Mouse (Mus musculus) heart, embryonic 16.5 days (tissue): ENCODE measurements around the gene Nutf2-ps1. TPM values are rescaled to one million over a fixed set of nuclear protein-coding genes. Genes with fewer than 3 reads are reported as not detected.
"Not testable (repeated sequence)": the region's sequence is repeated elsewhere in the genome, so short reads cannot be mapped to it uniquely, and the experiment has no call there.

Experiments used
- ATAC-seq: fragments of 200-750 bp; cut with Nextera tagmentation; replicated peaks from 2 replicates; pipeline ENCODE4 v1.8.0; 2017; ENCODE audit warnings: moderate number of reproducible peaks; ENCODE audit not compliant: insufficient read depth, low FRiP score; ENCODE audit errors: extremely low read depth
- H3K27ac ChIP-seq: fragments of 300-500 bp; sonication (generic); 2 replicates; pipeline ENCODE4 v1.5.1; 2014; ENCODE audit warnings: mild to moderate bottlenecking, low read length, control low read depth, moderate library complexity
- H3K27me3 ChIP-seq: fragments of 300-500 bp; sonication (generic); 2 replicates; pipeline ENCODE4 v1.6.1; 2014; ENCODE audit warnings: low read length, mixed read lengths; ENCODE audit not compliant: control insufficient read depth, insufficient read depth
- H3K36me3 ChIP-seq: fragments of 300-500 bp; sonication (generic); 2 replicates; pipeline ENCODE4 v1.6.1; 2014; ENCODE audit not compliant: control insufficient read depth, insufficient read depth
- H3K4me1 ChIP-seq: fragments of 300-500 bp; sonication (generic); 2 replicates; pipeline ENCODE4 v1.6.1; 2014; ENCODE audit warnings: low read length, mixed read lengths; ENCODE audit not compliant: control insufficient read depth, insufficient read depth
- H3K4me2 ChIP-seq: fragments of 300-500 bp; sonication (generic); 2 replicates; pipeline ENCODE4 v1.6.1; 2014; ENCODE audit warnings: low read depth, mild to moderate bottlenecking, control low read depth, low read length
- H3K4me3 ChIP-seq: fragments of 300-500 bp; sonication (generic); 2 replicates; pipeline ENCODE4 v1.5.1; 2014; ENCODE audit warnings: mild to moderate bottlenecking, control low read depth, low read length
- H3K9ac ChIP-seq: fragments of 300-500 bp; sonication (generic); 2 replicates; pipeline ENCODE4 v1.6.1; 2014; ENCODE audit warnings: low read length, control low read depth
- H3K9me3 ChIP-seq: fragments of 300-500 bp; sonication (generic); replicated peaks from 2 replicates; pipeline ENCODE4 v1.6.1; 2016; ENCODE audit warnings: low read length; ENCODE audit not compliant: control insufficient read depth
- WGBS: fragments of 180-500 bp; shearing (Covaris S2); extraction: QIAGEN DNeasy Blood & Tissue Kit; methylation state at CpG from one replicate; pipeline ENCODE4 v1.1.7; 2014; 5-methylcytosine and 5-hydroxymethylcytosine counted together
- polyA plus RNA-seq: library from polyadenylated mRNA; unstranded; fragments of >200 nt; fragmentation: Nextera tagmentation; extraction: Ambion mirVana; gene quantifications from 2 replicates; pipeline ENCODE4 v1.2.1, GENCODE M21; 2015

The Nutf2-ps1 gene
- polyA plus RNA-seq, 1 experiment from 2014 or later: 349 TPM

GRCm38 (mm10) chr19:53587686-53588085, 1.2 kb downstream of the Nutf2-ps1 start:
- not testable (repeated sequence) for H3K4me3 ChIP-seq, H3K9ac ChIP-seq, H3K36me3 ChIP-seq, ATAC-seq, H3K4me2 ChIP-seq, H3K27me3 ChIP-seq, H3K4me1 ChIP-seq, H3K27ac ChIP-seq
- peaks cover 21% of the 10 kb centered on the region for H3K9me3 ChIP-seq
- 83% methylated on average over 3 of the region's 3 CpGs for WGBS

GRCm38 (mm10) chr19:53580271-53580670, 8.6 kb downstream of the Nutf2-ps1 start:
- not testable (repeated sequence) for H3K4me2 ChIP-seq, H3K9ac ChIP-seq, H3K36me3 ChIP-seq, H3K27me3 ChIP-seq, ATAC-seq, H3K27ac ChIP-seq, H3K4me3 ChIP-seq
- Histone ChIP-seq H3K9me3 (peaks cover 15% of the 10 kb centered on the region), H3K4me1 (peaks cover 22% of the 10 kb centered on the region)
- WGBS: 83% methylated on average over 8 of the region's 8 CpGs

GRCm38 (mm10) chr19:53578597-53579252, 10.1 kb downstream of the Nutf2-ps1 start:
- Histone ChIP-seq H3K27me3 (no peaks in the 10 kb centered on the region), H3K4me3 (no peak overlapping the region), H3K9ac (no peak overlapping the region), H3K4me1 (peaks cover 28% of the 10 kb centered on the region), H3K9me3 (no peaks in the 10 kb centered on the region), H3K4me2 (no peak overlapping the region), H3K27ac (no peak overlapping the region), H3K36me3 (no peaks in the 10 kb centered on the region)
- WGBS: 10% methylated on average over 8 of the region's 8 CpGs
- ATAC-seq: no peak

DNA sequence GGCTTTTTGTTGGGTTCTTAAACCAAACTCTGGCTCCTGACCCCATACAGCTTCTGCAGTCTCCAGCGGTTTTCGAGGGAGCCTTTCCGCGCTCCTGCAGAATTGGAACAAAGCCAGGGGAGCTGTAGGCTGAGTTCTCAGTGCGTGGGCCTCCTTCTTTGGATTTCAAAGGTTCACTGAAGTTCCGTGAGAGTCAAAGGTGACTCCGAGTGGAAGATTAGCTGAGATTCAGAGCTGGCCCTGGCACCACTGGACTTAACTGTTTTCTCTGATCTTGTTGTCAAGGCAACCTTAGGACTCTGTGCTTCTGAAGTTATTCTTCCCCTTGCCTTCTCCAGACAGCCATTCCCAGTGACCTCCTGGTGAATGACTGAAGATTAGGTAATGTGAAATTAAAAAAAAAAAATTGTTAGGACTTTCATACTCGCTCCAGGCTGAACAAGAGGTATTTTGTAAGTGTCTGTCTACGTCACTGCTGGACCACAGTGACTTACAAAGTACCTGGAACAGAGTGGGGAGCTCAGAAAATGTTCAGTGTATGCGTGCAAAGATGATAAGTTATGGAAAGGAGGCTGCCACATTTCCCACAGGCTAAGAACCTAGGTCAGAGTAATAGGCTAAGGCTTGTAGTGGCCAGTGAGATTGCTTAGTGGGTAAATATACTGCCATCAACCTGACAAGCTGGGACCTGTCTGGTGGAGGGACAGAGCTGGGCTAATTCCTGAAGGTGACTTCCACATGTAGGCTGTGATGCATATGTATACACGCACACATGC, 11.7 kb downstream of the Nutf2-ps1 start:
- Histone ChIP-seq H3K27ac (peak overlapping the region; percentile 18; the same call in 1 of the 2 replicates), H3K36me3 (no peaks in the 10 kb centered on the region), H3K9ac (no peak overlapping the region; the same call in 1 of the 2 replicates), H3K4me3 (no peak overlapping the region), H3K27me3 (no peaks in the 10 kb centered on the region), H3K9me3 (no peaks in the 10 kb centered on the region), H3K4me1 (peaks cover 31% of the 10 kb centered on the region), H3K4me2 (peak overlapping the region; percentile 48; the same call in 1 of the 2 replicates)
- no peak for ATAC-seq
- WGBS: 44% methylated on average over 11 of the region's 11 CpGs

GRCm38 (mm10) chr19:53576061-53576460, 12.8 kb downstream of the Nutf2-ps1 start:
- Histone ChIP-seq H3K9ac (no peak overlapping the region), H3K36me3 (no peaks in the 10 kb centered on the region), H3K27ac (peak overlapping the region; percentile 23; the same call in 1 of the 2 replicates), H3K27me3 (no peaks in the 10 kb centered on the region), H3K4me1 (peaks cover 38% of the 10 kb centered on the region), H3K4me3 (peak overlapping the region; percentile 24; the same call in 1 of the 2 replicates), H3K4me2 (peak overlapping the region; percentile 48), H3K9me3 (no peaks in the 10 kb centered on the region)
- no peak for ATAC-seq
- 31% methylated on average over 7 of the region's 7 CpGs for WGBS

DNA sequence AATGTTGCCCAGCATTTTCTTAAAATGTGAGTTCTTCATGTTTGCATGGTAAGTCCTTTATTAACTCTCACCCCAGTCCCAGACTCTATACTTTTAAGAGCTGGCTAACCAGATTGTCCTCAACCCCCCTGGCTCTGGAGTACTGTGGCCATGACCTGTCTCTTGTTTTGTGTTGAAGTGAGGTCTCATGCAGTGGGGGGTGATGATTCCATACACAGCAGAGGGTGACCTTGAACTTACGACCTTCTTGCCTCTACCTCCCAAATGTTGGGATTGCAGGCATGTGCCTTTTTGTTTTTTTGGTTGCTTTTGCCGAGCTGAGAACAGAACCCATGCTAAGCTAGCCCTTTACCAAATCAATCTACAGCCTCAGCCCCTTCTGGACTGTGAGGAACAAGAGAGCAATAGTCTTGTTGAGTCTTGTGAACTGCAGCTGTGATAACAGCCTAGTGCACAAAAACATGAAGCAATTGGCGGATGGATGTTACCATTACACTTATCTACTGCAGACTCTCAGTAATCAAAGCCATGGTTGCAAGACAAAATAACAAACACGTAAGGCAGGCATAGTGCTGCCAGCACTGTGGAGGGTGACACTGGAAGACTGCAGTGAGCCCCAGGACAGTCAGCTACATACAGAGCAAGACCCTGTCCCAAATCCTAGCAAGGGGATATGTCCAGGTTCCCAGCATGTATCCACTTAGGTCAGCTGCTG, 13.4 kb downstream of the Nutf2-ps1 start:
- ATAC-seq: no peak; the same call in 1 of the 2 replicates
- H3K4me2 ChIP-seq: peak overlapping the region; percentile 48
- H3K9me3 ChIP-seq: no peaks in the 10 kb centered on the region
- H3K36me3 ChIP-seq: no peaks in the 10 kb centered on the region
- H3K27me3 ChIP-seq: no peaks in the 10 kb centered on the region
- no peak overlapping the region for H3K9ac ChIP-seq
- no peak overlapping the region for H3K4me3 ChIP-seq
- H3K4me1 ChIP-seq: peaks cover 39% of the 10 kb centered on the region
- 48% methylated on average over 4 of the region's 4 CpGs for WGBS
- H3K27ac ChIP-seq: peak overlapping the region; percentile 60

- Histone ChIP-seq H3K27me3 (no peaks in the 10 kb centered on the region), H3K4me2 (no peak overlapping the region), H3K9ac (no peak overlapping the region), H3K4me3 (no peak overlapping the region), H3K4me1 (peaks cover 39% of the 10 kb centered on the region), H3K27ac (no peak overlapping the region), H3K36me3 (no peaks in the 10 kb centered on the region), H3K9me3 (no peaks in the 10 kb centered on the region)
- no peak for ATAC-seq
- 81% methylated on average over 7 of the region's 7 CpGs for WGBS
These were observed 14.3 kb downstream of the Nutf2-ps1 start for GRCm38 (mm10) chr19:53574546-53574945.

GRCm38 (mm10) chr19:53574131-53574530, 14.7 kb downstream of the Nutf2-ps1 start:
- Histone ChIP-seq H3K36me3 (no peaks in the 10 kb centered on the region), H3K4me2 (no peak overlapping the region), H3K4me3 (no peak overlapping the region), H3K27me3 (no peaks in the 10 kb centered on the region), H3K4me1 (peaks cover 39% of the 10 kb centered on the region), H3K9me3 (no peaks in the 10 kb centered on the region), H3K9ac (no peak overlapping the region), H3K27ac (no peak overlapping the region)
- 62% methylated on average over 8 of the region's 8 CpGs for WGBS
- ATAC-seq: no peak
